Mouse (Mus musculus) lung, adult 18-20 months (tissue): ENCODE measurements around the gene Med16.

ENCODE experiments used
- DNase-seq, 2 experiments: peaks; one replicate each; pipeline ENCODE4 v3.0.0; 2022; ENCODE audit warnings: mixed read lengths in 2 of 2

The Med16 gene

GRCm38 (mm10) chr10:79908167-79909091 lies at the start of gene Med16:
Gene Med16, minus strand, starts transcription at chr10:79908923.
- DNase-seq = peak; percentile 97 to 98

GRCm38 (mm10) chr10:79958140-79958816 lies 49.6 kb upstream of the Med16 start:
- peak; percentile 86 to 89 for DNase-seq

- DNase-seq = no peak
These were observed 48.0 kb upstream of the Med16 start for GRCm38 (mm10) chr10:79956643-79957154.

- no peak for DNase-seq
These were observed 47.0 kb upstream of the Med16 start for GRCm38 (mm10) chr10:79955691-79956090.

- DNase-seq = peak; percentile 34 to 57
These were observed 45.2 kb upstream of the Med16 start for GRCm38 (mm10) chr10:79953946-79954345.

GRCm38 (mm10) chr10:79950661-79951060 lies 41.9 kb upstream of the Med16 start:
- no peak for DNase-seq

- no peak for DNase-seq
These were observed 41.1 kb upstream of the Med16 start for GRCm38 (mm10) chr10:79949873-79950272.

GRCm38 (mm10) chr10:79947502-79947901 lies 38.8 kb upstream of the Med16 start:
- DNase-seq = no peak

GRCm38 (mm10) chr10:79946752-79947322 lies 38.1 kb upstream of the Med16 start:
- DNase-seq = no peak

GRCm38 (mm10) chr10:79945507-79946234 lies 36.9 kb upstream of the Med16 start:
- DNase-seq = peak; percentile 56 to 71

- DNase-seq = no peak
These were observed 34.8 kb upstream of the Med16 start for GRCm38 (mm10) chr10:79943471-79943901.

GRCm38 (mm10) chr10:79942988-79943387 lies 34.3 kb upstream of the Med16 start:
- no peak for DNase-seq

GRCm38 (mm10) chr10:79940749-79941148 lies 32.0 kb upstream of the Med16 start:
- DNase-seq = peak; percentile 48 to 61

GRCm38 (mm10) chr10:79937775-79938526 lies 29.2 kb upstream of the Med16 start:
- DNase-seq = no peak

GRCm38 (mm10) chr10:79936911-79937441 lies 28.3 kb upstream of the Med16 start:
- DNase-seq = peak; percentile 91 to 95

GRCm38 (mm10) chr10:79936284-79936910 lies 27.7 kb upstream of the Med16 start:
- no peak for DNase-seq

- DNase-seq = no peak
These were observed 26.3 kb upstream of the Med16 start for GRCm38 (mm10) chr10:79934794-79935569.

- DNase-seq = peak; percentile 93 to 96
These were observed 25.6 kb upstream of the Med16 start for GRCm38 (mm10) chr10:79934272-79934721.

- DNase-seq = no peak
These were observed 25.1 kb upstream of the Med16 start for GRCm38 (mm10) chr10:79933861-79934260.

GRCm38 (mm10) chr10:79933145-79933679 lies 24.5 kb upstream of the Med16 start:
- DNase-seq = no peak
